Mouse (Mus musculus) lung, postnatal 25 days (tissue): ENCODE measurements around the gene Slc36a2.

ENCODE experiments used
- DNase-seq: peaks from one replicate; pipeline ENCODE4 v3.0.0; 2022; ENCODE audit warnings: low spot score

Gene Slc36a2

DNA sequence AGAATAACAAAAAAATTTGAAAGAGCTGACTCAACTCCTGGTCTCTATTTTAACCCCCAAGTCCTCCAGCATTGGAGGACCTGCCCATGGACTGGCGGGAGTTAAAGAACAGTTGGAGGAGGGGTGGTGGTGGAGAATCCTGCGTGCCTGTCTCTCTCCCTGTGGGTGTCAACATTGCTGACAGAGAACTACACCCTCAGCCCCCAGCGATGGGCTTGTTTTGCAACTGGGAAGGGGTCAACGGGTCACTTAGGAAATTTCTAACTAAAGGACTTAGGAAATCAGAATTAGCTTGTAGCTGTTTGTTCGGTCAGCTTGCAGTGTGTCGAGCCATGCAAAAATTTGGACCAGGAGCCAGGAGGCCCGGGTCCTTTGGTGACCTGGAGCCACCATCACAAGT, 1.8 kb downstream of the Slc36a2 start:
- peak; percentile 53 for DNase-seq

DNA sequence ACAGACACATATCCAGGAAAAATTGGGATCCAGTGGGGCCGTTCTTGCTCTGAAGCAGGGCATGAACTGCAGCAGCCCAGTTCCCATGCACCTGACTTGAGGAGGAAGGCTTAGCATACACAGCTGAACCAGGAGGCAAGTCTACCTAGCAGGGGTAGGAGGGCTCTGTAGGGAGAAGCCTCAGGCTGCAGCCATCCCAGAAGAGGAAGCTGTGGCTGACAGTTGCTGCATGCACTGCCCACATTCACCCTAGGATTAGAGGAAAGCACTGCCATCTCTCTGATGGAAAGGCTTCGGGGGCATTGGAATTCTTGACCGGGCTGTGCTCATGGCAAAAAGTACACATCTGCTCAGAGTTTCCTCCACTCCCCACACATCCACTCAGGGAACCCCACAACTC, 5.0 kb downstream of the Slc36a2 start:
- DNase-seq: no peak

DNA sequence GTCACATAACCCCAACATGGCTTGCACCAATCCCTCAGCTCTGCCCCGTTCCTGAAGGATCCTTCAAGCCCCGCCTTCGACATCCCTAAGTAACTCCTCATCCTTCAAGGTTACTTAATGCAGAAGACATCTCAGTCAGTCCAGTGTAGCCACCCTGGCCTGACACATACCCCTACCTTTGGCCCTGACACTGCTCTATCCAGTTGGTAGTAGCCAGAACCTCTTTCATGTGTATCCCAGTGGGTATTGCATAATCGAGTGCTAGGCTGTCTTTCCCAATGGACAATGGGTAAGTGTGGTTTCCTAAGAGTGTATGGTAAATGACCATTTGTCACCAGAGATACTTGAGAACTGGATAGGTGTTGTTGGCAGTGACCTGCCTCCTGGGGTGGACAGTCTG, 6.0 kb downstream of the Slc36a2 start:
- DNase-seq: no peak

DNA sequence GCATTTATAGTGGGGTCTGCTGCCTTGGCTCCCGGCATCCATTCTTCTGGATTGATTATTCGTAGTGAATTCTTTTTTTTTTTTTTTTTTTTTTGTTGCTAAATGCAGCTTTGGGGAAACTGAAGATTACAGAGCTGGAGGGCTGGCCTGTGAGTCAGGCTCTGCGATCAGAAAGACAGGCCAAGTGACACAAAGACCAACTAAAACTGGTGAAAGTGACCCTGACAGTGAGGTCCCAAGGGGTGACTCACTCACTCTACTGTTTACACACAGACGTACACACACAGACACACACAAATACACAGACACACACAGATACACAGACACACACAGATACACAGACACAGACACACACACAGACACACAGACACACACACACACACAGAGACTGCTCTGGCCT, 14.4 kb downstream of the Slc36a2 start:
- no peak for DNase-seq

DNA sequence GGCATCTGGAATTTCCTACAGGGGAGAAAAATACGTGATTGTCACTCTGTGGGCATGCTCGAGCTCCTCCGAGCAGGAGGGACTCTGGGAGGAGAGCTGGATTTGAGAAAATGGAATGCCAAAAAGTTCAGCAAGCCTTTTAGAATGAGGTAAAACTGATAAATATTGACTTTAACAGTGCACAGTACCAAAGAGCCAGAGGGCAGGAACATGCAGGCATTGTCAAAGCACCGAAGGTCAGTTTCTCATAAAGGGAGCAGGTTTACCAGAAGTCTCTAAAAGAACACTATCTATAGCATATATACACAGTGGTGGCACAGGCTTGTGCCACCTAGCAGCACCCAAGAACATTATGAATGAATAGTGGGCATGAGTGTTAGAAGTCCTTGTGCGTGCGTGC, 16.0 kb downstream of the Slc36a2 start:
- no peak for DNase-seq

DNA sequence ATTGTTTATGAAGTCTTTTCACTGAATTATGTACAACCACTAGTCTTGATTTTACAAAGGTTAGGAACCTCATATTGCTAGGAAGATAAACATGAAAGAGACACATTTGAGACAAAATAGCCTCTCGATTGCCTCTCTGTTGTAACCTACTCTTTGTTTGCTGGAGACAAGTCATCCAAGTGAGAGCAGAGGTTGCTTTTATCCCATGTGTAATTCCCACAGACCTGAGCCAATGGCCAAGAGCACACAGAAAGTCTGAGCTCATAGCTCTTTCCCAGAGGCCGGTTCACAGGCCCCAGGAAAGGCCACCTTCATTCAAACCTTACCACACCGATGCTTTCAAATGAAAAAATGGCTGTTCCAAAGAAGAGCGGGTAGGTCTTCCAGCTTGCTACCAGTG, 16.4 kb downstream of the Slc36a2 start:
- DNase-seq: no peak

DNA sequence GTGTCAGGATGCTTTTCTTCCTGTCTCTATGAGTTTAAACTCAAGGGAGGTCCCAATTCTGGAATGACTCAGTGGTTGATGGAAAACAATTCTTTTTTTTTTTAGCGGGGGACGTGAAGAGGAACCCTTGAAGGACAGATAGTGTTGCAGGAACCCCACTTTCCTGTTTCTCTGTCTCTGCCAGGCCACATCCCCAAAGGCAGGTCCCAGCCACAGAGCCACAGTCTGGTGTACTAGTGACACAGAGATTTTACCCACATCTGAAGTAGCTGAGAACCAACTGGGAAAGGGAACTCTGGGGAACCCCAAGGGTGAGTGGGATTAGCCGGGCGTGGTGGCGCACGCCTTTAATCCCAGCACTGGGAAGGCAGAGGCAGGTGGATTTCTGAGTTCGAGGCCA, 19.1 kb downstream of the Slc36a2 start:
- no peak for DNase-seq

DNA sequence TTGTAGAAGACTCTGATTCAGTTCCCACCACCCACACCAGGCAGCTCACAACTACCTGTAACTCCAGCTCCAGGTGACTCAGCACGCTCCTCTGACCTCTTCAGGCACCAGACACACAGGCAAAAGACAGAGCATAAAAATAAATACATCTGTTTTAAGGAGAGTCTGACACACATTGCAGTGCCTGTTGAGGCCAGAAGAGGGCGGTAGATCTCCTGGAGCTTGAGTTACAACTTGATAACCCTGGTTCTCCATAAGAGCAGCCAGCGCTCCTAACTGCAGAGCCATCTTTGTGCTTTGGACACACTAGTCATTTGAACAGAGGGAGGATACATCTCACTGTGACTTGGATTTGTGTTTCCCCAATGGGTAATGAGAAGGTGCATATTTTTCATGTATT, 20.2 kb downstream of the Slc36a2 start:
- peak; percentile 37 for DNase-seq

DNA sequence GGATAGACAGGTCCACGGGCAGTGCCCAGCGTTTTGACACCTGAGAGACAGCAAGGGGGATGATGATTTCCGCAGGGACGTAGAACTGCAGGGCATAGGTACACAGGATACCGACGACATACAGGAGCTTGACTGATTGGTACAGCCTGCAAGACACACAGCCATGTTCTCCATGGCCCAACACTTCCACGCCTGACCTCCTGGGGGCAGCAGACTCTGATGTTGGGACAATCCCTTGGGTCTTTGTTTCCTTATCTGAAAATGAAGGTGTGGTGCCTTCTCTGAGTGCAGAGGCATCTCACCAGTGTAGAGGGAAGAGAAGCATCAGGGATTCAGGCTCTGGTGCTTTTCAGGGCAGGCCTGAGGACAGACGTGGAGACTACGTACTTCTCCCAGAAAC, 22.2 kb downstream of the Slc36a2 start:
- DNase-seq: peak; percentile 48

DNA sequence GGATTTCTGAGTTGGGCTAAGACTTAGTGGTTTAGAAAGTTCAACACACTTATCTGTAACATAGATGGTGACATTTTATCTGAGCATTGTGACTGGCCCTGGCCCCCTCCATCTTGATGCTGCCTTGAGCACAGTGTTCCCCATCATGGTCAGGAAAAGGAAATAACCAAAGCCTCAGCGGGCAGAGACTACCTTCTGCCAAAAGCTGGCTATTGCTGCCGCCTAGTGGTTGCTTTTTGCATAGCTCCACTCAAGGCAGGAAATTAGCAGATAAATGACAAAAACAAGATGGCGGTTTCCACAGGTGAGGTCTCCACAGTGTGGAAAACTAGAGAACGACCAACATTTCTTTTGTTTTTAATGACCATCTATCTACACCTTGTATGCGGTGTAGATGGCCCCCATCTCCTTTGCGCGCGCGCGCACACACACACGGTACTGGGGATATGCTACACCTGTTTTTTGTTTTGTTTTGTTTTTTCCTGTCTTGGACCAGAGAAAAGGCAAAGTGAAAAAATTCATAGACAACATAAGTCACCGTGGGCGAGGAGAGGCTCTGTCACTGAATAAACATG, 26.0 kb downstream of the Slc36a2 start:
- peak; percentile 85 for DNase-seq

DNA sequence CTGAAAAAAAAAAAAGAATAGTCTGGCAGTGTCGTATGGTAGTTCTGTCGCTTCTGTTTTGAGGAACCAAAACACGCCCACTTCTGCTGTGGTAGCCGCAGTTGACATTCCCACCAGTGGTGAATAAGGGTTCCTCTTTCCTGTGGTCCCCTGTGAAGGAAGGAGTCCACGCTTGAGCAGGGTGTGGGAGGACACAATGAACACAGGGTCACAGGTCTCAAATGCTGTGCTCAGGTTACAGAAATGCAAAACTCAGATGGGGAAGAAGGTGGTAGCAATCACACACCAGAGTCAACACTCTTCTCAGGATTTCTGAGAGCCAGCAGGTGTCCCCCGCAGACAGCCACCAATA, 29.8 kb downstream of the Slc36a2 start:
- peak; percentile 73 for DNase-seq

DNA sequence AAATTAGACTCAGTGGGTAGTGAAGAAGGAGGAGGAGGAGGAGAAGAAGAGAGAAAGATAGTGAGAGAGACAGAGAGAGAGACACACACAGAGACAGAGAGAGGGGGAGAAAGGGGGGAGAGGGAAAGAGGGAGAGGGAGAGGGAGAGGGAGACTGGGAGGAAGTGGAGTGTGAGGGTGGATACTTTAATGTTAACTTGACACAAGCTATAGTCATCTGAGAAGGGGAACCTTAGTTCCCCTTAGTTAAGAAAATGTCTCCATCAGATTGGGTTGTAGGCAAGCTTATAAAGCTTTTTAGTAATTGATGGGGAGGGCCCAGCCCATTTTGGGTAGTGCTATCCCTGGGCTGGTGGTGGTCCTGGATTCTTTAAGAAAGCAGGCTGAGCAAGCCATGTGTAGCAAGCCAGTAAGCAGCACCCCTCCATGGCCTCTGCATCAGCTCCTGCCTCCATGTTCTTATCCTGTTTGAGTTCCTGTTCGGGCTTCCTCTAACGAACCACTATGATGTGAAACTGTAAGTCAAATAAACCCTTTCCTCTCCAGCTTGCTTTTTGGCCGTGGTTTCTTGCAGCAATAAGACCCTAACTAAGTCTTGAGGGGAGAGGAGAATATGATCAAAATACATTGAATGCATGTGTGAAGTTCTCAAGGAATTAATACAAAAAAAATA, 30.3 kb downstream of the Slc36a2 start:
- DNase-seq: no peak

DNA sequence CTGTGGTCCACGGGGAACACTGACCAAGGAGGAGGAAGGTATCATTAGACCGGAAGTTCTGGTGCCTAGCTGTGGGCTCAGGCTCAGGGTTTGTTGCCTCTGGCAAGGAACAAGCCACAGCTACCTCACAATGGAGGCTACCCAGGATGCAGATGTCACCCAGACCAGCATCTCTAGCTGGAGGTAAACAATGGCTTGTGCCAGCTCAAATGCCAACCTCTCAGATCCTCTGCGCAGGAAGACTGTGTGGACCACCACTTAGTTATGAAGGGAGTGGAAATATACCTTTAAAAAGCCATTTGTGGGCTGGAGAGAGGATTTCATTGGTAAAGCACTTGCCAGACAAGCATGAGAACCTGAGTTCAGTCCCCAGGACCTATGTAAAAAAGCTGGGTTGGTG, 33.3 kb downstream of the Slc36a2 start, which contains the start of gene Slc36a3:
Gene Slc36a3 (minus strand): TSS at position 101 of the 400 bp plus-strand sequence.
- DNase-seq: no peak

DNA sequence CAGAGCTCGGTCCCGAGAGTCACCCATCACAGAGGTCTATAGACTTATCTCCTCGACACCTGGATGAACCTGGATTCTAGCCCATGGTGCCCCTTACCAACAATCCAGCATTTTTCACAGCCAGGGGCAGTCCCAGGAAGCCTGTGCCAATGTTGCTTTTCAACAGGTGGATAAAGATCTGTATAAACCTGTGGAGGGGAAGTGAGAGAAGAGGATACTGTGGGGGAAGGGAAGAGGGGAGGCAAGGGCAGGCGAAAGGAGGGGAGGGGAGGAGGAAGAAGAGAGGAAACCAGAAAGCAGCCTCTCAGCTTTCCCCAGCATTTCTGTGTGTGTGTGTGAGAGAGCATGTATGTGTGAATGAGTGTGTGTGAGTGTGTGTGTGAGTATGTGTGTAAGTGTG, 36.4 kb downstream of the Slc36a2 start:
- DNase-seq: no peak

DNA sequence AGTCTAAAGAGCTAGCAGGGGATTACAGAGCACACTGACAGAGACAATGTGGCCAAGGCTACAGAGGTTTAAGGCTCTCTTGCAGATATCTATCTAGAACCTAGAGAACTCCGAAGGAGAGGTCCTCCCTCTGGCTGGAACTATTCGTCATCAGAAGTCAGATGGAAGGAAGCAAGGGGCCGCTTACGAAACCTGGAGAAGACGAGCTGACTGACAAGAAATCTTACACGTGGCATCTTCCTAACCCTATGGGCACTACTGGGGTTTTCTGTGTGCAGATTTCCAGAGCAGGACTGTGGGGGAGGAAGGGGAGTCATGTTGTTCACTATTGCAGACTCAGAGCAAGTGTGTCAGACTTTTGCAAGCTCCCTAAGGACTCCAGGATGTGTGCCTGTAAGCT, 37.5 kb downstream of the Slc36a2 start:
- DNase-seq: peak; percentile 23

DNA sequence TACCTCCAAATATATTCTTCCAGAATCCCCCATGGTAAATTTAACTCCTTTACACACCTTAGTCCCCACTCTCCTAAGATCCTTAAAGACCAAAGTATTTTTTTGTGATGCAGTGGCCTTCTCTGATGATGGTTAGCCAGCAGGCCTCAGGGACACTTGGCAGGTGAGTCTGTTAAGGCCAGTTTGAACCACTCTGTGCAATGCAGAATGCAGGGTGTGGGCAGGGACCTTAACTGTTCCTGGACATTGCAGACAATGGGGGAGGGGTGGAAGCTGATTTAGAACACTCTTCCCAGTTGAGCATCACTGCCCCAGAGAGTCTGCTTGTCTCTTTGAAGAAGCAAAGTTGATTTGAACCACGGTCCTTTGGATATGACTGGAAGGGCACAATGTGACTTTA, 38.0 kb downstream of the Slc36a2 start:
- DNase-seq: no peak

DNA sequence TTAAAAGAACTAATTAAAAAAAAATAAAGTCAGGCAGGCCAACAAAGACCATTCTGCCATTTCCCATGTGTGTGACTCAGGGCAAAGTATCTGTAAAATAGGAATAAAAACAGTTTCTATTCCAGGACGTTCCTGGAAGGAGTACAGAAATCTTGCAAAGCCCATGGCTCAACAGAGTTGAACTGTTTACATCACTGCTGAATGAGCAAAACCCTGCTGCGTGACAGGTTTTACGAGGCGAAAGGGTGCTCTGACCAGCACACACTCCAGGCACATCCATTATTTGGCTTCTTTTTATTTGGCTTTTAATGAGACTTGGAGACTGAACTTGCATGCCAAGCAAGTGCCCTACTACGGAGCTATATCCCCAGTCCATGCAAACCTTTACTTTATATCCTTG, 40.9 kb downstream of the Slc36a2 start:
- DNase-seq: no peak

DNA sequence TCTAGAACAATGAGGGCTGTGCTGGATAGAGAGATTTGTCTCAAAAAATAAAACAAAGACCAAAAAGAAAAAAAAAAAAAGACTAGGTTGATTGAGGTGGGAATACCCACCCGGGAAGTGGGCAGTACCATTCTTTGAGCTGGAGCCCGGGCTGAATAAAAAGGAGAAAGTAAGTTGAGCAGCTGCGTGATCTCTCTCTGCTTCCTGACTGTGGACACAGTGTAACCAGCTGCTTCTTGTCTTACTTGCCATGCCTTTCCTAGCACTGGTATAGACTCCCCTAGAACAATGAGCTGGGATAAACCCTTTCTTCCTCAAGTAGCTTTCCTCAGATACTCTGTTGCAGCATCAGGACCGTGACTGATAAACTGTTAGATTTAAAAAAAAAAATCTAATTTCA, 43.4 kb downstream of the Slc36a2 start:
- DNase-seq: no peak

DNA sequence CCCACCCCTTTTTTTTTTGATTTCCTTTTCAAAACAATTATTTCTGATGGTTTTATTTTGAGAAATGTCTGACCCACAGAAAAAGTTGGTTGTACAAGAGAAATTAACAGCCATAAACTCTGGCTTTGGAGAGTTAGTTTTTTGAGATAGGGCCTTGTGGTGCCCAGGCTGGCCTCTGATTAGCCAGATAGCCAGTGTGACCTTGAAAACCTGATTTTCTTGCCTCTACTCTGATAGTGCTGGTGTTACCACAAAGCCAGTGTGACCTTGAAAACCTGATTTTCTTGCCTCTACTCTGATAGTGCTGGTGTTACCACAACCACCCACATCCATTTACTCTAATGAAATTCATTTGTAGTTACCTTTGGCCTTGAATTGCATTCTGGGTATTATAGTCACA, 47.2 kb downstream of the Slc36a2 start:
- no peak for DNase-seq

DNA sequence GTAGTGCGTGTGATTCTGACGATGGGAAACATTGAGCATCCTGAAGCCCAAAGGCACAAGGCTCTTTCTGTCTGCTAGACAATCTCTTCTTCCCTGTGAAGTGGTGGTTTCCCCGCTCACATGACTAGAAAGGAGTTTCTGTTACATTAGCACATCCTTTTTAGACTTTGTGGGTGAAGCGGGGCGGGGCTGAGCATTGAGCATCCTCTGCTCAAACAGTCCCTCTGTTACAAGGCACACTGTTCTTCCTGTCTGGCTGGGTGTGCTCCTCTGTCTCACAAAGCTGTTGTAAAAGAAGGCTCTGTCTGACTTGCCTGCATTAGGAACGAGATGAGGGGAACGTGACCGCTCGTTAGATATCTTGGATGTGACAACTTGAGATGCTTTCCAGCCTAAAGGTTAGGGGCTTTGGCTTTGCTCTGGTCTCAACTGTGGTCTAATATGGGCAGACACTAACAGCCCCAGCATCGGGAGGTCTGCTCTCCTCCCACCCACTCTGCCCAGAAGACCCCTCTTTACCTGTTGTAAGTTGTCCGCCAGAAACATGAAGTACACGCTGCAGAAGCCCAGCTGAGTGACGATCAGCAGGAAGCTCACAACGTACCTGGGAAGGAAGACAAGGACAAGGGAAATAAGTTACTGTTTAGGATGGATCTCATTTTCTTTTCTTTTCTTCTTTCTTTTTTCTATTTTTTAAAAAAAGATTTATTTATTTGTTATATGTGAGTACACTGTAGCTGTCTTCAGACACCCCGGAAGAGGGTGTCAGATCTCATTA, 47.9 kb downstream of the Slc36a2 start:
- peak; percentile 74 for DNase-seq

DNA sequence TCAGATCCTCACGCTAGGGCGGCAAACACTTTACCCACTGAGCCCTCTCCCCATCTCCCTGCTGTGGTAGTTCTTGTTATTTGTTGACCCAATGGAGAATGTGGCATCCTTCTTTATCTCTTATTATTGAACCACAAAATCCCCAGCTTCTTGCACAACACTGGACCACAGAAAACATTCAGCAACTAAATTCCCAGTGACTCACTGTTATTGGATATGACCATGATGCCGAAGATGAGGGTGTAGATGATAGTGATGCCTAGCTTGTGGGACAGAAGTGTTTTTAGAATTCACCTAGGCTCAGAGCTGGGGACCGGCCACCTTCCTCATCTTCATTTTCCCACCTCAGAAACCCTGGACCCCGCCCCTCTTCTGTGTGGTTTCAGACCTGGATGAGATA, 50.0 kb downstream of the Slc36a2 start:
- no peak for DNase-seq

DNA sequence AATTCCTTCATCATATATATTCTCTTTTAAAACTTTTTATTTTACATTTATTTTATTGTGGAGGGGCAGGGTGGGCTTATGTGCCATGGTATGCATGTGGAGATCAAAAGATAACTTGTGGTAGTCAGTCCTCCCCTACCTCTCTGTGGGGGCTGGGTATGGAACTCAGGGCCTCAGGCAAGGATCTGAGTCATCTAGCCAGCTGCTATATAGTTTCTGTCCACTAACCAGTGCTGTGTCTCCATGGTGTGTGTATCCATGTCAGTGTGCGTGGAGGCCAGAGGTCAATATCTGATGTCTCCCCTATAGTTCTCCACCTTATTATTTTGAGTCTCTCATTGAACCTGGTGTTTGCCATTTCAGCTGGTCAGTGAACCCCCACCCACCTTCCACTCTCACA, 50.5 kb downstream of the Slc36a2 start:
- DNase-seq: no peak

DNA sequence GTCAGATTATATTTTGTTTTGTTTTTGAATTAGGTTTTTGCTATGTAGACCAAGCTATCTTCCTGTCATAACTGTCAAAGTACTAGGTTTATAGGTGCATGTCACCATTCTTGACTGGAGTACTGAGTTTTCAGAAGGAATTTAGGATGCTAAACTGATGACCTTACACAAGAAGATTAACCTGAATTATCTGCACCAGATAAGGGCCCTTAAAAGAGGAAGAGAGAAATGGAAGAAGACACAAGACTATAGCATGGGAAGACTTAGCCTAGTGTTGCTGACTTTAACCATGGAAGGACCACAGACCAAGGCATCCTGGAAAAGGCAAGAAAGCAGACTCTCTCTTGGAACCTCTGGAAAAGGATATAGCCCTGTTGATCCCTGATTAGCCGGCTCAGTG, 51.7 kb downstream of the Slc36a2 start:
- DNase-seq: no peak

DNA sequence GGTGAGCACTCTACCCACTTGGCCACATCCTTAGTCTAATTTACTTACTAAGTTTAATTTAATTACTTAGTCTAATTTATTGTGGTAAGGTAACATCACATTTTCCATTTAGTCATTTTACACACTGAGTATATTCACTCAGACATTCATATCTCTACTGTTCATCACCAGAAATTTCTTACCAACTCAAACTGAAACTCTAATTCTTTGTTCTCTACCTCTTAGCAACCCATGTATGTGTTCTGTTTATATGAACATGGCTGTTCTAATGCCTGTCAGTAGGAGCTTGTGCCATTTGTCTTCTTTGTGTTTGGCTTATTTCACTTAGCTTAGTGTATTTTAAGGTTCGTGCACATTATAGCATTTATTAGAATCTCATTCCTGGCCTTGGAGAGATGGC, 52.9 kb downstream of the Slc36a2 start:
- DNase-seq: no peak
